Mouse (Mus musculus): ENCODE data around the gene Phgr1.
A peak's percentile ranks its signal among the peaks of the same experiment; 100 is the strongest.

Gene Phgr1

GRCm38 (mm10) chr2:118750476-118750875 is 22.1 kb upstream of the Phgr1 start:
- DNase-seq (ENCODE audit: low spot score), result no peak

- peak; percentile 86 for DNase-seq (ENCODE audit: low spot score)
Measured at GRCm38 (mm10) chr2:118751896-118752791, 20.4 kb upstream of the Phgr1 start.

- DNase-seq (ENCODE audit: low spot score), result no peak
Measured at GRCm38 (mm10) chr2:118752792-118753108, 19.8 kb upstream of the Phgr1 start.

DNA sequence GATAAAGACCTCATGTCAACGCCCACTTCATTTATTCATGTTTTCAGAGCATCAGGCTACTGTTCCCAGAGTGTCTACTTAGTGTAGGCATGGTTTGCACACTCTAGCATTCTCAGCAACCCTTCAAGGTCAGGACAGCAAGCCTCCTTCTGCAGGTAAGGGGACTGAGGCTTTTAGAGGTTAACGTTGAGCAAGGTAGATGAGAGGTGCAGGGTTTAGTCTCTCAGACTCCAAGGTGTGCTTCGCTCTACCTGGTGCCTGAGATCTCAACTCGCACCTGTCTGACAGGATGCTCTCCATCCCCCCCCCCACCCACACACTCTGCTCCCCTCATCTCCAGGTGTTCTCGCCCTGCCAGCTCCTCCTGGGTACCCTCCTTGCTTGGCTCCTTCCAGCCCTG is 18.4 kb upstream of the Phgr1 start:
- DNase-seq (ENCODE audit: low spot score), result no peak

DNA sequence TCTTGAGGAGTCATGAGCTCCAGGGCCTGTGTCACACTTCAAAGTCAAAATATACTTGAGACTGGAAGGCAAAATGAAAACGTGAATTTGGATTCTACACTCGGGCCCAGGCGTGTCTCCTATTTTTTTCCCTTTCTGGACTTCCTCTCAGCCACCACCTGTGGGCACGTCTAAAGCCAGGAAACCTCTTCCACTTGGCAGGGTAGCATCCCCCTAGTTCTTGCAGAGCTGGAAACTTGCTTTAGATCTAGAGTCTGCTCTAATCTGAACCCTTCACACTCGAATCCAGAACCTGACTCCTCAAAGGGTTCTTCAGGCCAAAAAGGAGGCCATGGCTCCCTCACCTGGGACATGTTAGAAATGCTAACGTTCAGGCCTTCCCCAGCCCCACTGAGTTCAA is 17.2 kb upstream of the Phgr1 start:
- no peak for DNase-seq (ENCODE audit: low spot score)

DNA sequence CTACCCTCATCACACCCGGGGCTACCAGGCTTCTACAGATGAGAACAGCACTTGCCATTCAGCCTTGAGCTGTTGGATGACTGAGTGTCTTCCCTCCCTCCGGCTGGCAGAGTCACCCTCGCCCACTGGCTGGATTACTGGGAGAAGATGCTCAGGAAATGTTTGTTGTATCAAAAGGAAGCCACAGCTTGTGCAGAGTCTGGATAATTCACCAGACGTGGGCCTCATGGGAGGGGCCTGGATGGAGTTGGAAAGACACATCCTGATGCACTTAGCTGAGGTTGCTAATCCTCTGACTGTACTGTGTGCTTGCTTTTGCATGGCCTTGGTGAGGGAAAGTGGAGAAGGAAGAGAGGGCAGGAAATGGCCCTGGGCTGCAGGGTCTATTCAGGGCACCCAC is 16.5 kb upstream of the Phgr1 start:
- no peak for DNase-seq (ENCODE audit: low spot score)

- peak; percentile 65 for DNase-seq (ENCODE audit: low spot score)
Measured at GRCm38 (mm10) chr2:118759828-118760227, 12.7 kb upstream of the Phgr1 start.

DNA sequence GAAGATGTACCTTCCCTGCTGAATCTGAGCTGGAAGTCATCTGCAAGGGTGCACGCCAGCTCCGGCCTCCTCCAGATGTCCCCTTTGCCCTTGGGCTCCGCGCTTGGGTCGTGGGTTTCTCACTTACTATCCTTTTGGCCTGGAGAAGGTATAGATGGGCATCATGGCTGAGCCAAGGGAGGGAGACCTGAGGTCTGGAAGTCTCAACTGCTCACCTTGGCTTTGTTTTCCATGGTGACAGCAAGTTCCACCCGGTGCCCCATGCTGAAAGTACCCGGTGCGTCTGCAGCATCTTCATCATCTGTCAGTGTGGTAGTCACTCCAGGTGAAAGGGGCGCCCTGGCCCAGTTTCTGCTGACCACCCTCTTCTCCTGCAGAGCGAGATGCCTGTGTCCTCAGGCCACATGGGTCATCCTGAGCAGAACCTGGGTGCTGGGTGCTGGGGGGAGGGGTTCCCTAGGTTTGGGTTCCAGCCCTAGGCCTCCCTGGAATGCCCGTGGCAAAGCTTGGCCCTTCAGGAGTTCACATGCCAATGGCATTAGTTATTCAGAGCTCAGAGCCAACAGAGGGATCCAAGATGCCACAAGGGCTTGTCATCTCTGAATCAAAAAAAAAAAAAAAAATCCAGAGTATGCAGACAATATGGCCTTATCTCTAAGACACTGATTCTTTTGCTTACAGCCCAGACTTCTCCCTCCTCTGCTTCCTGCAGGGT is 12.1 kb upstream of the Phgr1 start:
- DNase-seq (ENCODE audit: low spot score), result no peak

- peak; percentile 41 for DNase-seq (ENCODE audit: low spot score)
Measured at GRCm38 (mm10) chr2:118761358-118761757, 11.2 kb upstream of the Phgr1 start.

- DNase-seq (ENCODE audit: low spot score), result peak; percentile 87
Measured at GRCm38 (mm10) chr2:118761906-118762783, 10.4 kb upstream of the Phgr1 start, which contains the start of gene Ccdc9b. Gene Ccdc9b (minus strand): TSS chr2:118762661.

- DNase-seq (ENCODE audit: low spot score), result no peak
Measured at GRCm38 (mm10) chr2:118762784-118763148, 9.8 kb upstream of the Phgr1 start.

DNA sequence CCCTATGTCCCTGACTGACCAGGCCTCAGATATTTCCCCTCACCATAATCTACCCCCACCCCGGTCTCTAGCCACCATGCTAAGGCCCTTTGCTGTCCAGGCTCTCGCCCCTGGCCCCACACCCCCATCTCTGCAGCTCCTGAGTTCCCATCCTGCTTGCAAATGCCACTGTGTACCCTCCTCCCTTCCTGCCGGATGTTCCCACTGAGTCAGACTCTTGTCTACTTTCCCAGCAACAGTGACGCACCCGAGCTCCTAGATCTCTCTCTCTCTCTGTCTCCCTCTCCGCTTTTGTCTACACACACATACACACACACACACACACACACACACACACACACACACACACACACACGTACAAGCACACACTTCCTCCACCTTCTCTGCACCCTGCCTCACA is 9.1 kb upstream of the Phgr1 start:
- DNase-seq (ENCODE audit: low spot score), result no peak

GRCm38 (mm10) chr2:118764094-118764831 is 8.3 kb upstream of the Phgr1 start:
- peak; percentile 66 for DNase-seq (ENCODE audit: low spot score)

- no peak for DNase-seq (ENCODE audit: low spot score)
Measured at GRCm38 (mm10) chr2:118764875-118765274, 7.7 kb upstream of the Phgr1 start.

GRCm38 (mm10) chr2:118766041-118767033 is 6.2 kb upstream of the Phgr1 start:
- no peak for DNase-seq (ENCODE audit: low spot score)

DNA sequence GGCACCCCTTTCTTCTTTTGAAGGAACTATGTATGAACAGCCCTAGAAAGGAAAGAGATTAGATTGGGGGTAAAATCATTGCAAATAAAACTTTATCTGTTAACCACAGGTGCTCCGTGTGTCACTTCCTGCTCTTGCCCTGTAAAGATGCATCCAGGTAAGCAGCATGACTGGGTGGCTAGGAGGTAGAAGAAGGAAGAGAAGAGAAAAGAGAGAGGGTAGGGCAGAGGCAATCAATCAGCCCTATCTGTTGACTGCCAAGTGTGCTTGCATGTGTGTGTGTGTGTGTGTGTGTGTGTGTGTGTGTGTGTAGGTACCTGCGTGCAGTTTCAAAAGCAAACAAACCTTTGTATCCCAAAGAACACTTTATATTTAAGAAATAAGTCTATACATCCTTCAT is 2.0 kb downstream of the Phgr1 start:
- DNase-seq (ENCODE audit: low spot score), result no peak

GRCm38 (mm10) chr2:118775396-118775795 is 2.8 kb downstream of the Phgr1 start:
- no peak for DNase-seq (ENCODE audit: low spot score)

- DNase-seq (ENCODE audit: low spot score), result peak; percentile 47
Measured at GRCm38 (mm10) chr2:118775846-118776245, 3.3 kb downstream of the Phgr1 start.

- no peak for DNase-seq (ENCODE audit: low spot score)
Measured at GRCm38 (mm10) chr2:118776295-118776694, 3.7 kb downstream of the Phgr1 start.

- no peak for DNase-seq (ENCODE audit: low spot score)
Measured at GRCm38 (mm10) chr2:118778418-118778817, 5.8 kb downstream of the Phgr1 start.

All from MN1 (cell line).